Mouse (Mus musculus) midbrain, postnatal 0 days (tissue): ENCODE measurements around the gene Sntb2. TPM values are rescaled to one million over a fixed set of nuclear protein-coding genes. Genes with fewer than 3 reads are reported as not detected.

Source experiments
- ATAC-seq: fragments of 200-750 bp; cut with Nextera tagmentation; 2 replicates; pipeline ENCODE4 v1.8.0; 2017; ENCODE audit warnings: moderate number of reproducible peaks, mild to moderate bottlenecking, moderate TSS enrichment, moderate library complexity; ENCODE audit not compliant: low FRiP score
- DNase-seq: peaks from one replicate; pipeline ENCODE4 v3.0.0-alpha.2; 2015; ENCODE audit warnings: low spot score
- H3K27ac ChIP-seq: fragments of 300-500 bp; sonication (generic); 2 replicates; pipeline ENCODE4 v1.5.1; 2014; ENCODE audit warnings: low read depth, mild to moderate bottlenecking, low read length, mixed read lengths
- H3K27me3 ChIP-seq: fragments of 300-500 bp; sonication (generic); 2 replicates; pipeline ENCODE4 v1.6.1; 2014; ENCODE audit warnings: low read length, control low read depth, mixed read lengths; ENCODE audit not compliant: insufficient read depth
- H3K36me3 ChIP-seq: fragments of 300-500 bp; sonication (generic); 2 replicates; pipeline ENCODE4 v1.6.1; 2014; ENCODE audit warnings: low read length, control low read depth, mixed read lengths; ENCODE audit not compliant: insufficient read depth
- H3K4me1 ChIP-seq: fragments of 300-500 bp; sonication (generic); 2 replicates; pipeline ENCODE4 v1.6.1; 2014; ENCODE audit warnings: mild to moderate bottlenecking, control low read depth, antibody characterized with exemption, low read length, mixed read lengths; ENCODE audit not compliant: insufficient read depth
- H3K4me2 ChIP-seq: fragments of 300-500 bp; sonication (generic); 2 replicates; pipeline ENCODE4 v1.6.1; 2014; ENCODE audit warnings: low read depth, mild to moderate bottlenecking, low read length, mixed read lengths; ENCODE audit not compliant: poor library complexity, severe bottlenecking
- H3K4me3 ChIP-seq: fragments of 300-500 bp; sonication (generic); 2 replicates; pipeline ENCODE4 v1.5.1; 2014; ENCODE audit warnings: low read depth, mild to moderate bottlenecking, low read length, moderate library complexity
- H3K9ac ChIP-seq: fragments of 300-500 bp; sonication (generic); replicated peaks from 2 replicates; pipeline ENCODE4 v1.6.1; 2014; ENCODE audit warnings: mild to moderate bottlenecking, low read length, moderate library complexity, mixed read lengths; ENCODE audit not compliant: poor library complexity, severe bottlenecking
- H3K9me3 ChIP-seq: fragments of 300-500 bp; sonication (generic); 2 replicates; pipeline ENCODE4 v1.6.1; 2016; ENCODE audit warnings: low read length, control low read depth
- CTCF ChIP-seq: IDR thresholded peaks from 2 replicates; pipeline ENCODE4 v1.5.1; 2016; ENCODE audit warnings: antibody characterized with exemption, mild to moderate bottlenecking
- WGBS: fragments of 180-500 bp; shearing (Covaris S2); extraction: QIAGEN DNeasy Blood & Tissue Kit; methylation state at CpG from one replicate; pipeline ENCODE4 v1.1.7; 2014; 5-methylcytosine and 5-hydroxymethylcytosine counted together
- polyA plus RNA-seq: library from polyadenylated mRNA; unstranded; fragments of >200 nt; fragmentation: Nextera tagmentation; extraction: Ambion mirVana; gene quantifications from 2 replicates; pipeline ENCODE4 v1.2.1, GENCODE M21; 2015
- total RNA-seq: library from RNA; depleted of rRNA; stranded (reverse); fragments of >200 nt; gene quantifications from 2 replicates; pipeline ENCODE4 v1.2.3, GENCODE M21; 2014

Gene Sntb2
- total and polyA plus RNA-seq, 2 experiments from 2014 or later, result 3.3 to 7.1 TPM

DNA sequence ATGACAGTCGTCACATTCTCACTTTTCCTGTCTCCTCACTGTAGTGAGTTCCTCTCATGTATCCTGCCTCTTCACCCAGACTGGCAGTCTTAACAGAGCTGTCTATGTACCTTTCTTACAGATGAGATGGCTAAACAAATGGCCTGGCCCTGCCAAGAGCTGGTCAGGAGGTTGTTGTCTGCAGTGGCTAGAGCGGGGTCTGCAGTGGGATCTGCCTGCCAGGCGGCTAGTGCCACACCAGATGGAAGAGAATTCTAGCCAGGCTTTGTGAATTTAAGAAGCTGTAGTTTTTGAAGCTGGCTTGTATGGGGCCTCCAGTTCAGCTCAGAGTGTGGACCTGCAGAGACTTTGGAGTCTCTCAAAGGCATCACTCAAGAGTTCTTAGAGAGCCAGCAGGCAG lies 100.1 kb downstream of the Sntb2 start:
- H3K9me3 ChIP-seq, result no peaks in the 10 kb centered on the region
- no peak overlapping the region for H3K4me2 ChIP-seq
- DNase-seq (no peak), ATAC-seq (no peak)
- H3K27me3 ChIP-seq, result no peaks in the 10 kb centered on the region
- no peak overlapping the region for H3K27ac ChIP-seq
- peaks cover 7% of the 10 kb centered on the region for H3K4me1 ChIP-seq
- WGBS, result 94% methylated on average over 3 of the region's 3 CpGs
- no peak for TF ChIP-seq CTCF
- no peak overlapping the region for H3K4me3 ChIP-seq
- H3K36me3 ChIP-seq, result peaks cover 26% of the 10 kb centered on the region
- H3K9ac ChIP-seq, result no peak overlapping the region

DNA sequence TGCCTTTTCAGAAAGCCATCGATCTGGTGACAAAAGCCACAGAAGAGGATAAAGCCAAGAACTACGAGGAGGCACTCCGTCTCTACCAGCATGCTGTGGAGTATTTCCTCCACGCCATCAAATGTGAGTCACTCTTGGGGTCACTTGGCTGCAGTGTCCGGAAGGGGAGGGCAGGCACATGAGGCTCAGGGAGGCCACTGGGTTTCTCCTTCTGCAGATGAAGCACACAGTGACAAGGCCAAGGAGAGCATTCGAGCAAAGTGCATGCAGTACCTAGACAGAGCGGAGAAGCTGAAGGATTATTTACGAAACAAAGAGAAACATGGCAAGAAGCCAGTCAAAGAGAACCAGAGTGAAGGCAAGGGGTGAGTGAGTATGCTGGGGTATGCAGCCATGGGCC lies 101.1 kb downstream of the Sntb2 start:
- Histone ChIP-seq H3K27ac (no peak overlapping the region), H3K9ac (no peak overlapping the region), H3K9me3 (no peaks in the 10 kb centered on the region), H3K36me3 (peaks cover 29% of the 10 kb centered on the region), H3K4me1 (peaks cover 7% of the 10 kb centered on the region), H3K27me3 (no peaks in the 10 kb centered on the region), H3K4me2 (no peak overlapping the region), H3K4me3 (no peak overlapping the region)
- DNase-seq, result no peak
- no peak for ATAC-seq
- TF ChIP-seq CTCF, result no peak
- 83% methylated on average over 8 of the region's 8 CpGs for WGBS

DNA sequence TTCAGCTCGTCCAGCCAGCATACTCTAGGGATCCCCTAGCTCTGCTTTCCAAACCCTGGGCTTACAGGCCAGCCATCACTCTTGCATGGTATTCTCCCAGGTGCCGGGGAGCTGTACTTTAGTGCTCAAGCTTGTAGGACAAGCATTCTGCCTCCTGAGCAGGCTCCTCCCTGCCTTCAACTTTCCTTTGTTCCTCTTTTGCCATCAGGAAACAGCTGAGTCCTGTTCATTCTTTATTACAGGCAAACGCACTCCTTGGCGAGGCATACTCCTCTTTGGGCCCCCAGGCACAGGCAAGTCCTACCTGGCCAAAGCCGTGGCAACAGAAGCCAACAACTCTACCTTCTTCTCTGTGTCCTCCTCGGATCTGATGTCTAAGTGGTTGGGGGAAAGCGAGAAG lies 105.1 kb downstream of the Sntb2 start:
- H3K27ac ChIP-seq, result no peak overlapping the region
- no peak overlapping the region for H3K4me3 ChIP-seq
- no peak for ATAC-seq
- H3K9me3 ChIP-seq, result no peaks in the 10 kb centered on the region
- no peak for TF ChIP-seq CTCF
- no peaks in the 10 kb centered on the region for H3K4me1 ChIP-seq
- H3K27me3 ChIP-seq, result no peaks in the 10 kb centered on the region
- H3K9ac ChIP-seq, result no peak overlapping the region
- peaks cover 67% of the 10 kb centered on the region for H3K36me3 ChIP-seq
- H3K4me2 ChIP-seq, result no peak overlapping the region
- 86% methylated on average over 7 of the region's 7 CpGs for WGBS
- no peak for DNase-seq

DNA sequence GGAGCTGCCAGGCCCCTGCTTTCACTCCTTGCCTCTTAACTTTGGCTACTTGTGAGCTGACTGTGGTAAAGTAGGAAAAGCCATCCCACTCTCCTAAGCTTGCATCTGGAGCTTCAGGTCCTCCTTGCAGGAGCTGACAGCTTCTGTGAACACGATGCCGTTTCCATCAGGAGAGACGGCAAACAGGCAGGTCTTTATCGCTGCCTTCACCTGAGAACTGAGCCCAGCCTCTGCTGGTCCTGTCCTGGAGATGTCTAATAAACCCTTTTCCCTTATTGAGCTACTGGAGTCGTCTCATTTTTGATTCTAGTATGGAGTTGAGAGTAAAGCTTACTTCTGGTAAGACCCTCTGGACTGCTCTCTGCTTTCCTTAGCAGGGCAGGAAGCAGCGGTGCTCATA lies 109.9 kb downstream of the Sntb2 start:
- no peaks in the 10 kb centered on the region for H3K9me3 ChIP-seq
- H3K4me1 ChIP-seq, result peaks cover 2% of the 10 kb centered on the region; the same call in 1 of the 2 replicates
- H3K4me2 ChIP-seq, result no peak overlapping the region
- peaks cover 52% of the 10 kb centered on the region for H3K36me3 ChIP-seq
- TF ChIP-seq CTCF, result no peak
- no peak overlapping the region for H3K27ac ChIP-seq
- no peak overlapping the region for H3K4me3 ChIP-seq
- no peak for ATAC-seq
- 93% methylated on average over 6 of the region's 6 CpGs for WGBS
- no peaks in the 10 kb centered on the region for H3K27me3 ChIP-seq
- no peak overlapping the region for H3K9ac ChIP-seq
- DNase-seq, result no peak

DNA sequence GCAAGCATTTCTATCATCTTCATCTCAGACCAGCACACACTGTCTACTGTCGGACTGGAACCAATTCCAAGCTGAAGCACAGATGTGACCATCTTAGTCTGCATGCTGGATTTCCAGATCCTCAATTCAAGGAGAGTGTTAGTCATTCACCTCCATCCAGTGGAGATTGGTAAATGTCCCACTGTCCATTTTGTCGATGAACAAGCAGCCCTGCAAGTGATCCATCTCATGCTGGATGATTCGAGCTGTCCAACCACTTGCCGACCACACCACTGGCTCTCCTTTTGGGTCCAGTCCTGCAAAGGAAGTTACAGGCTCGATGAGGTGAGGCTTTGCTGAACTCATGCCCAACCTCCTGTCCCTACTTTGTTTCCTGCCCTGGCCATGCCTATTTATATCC lies 111.4 kb downstream of the Sntb2 start:
- H3K36me3 ChIP-seq, result peaks cover 47% of the 10 kb centered on the region
- no peak overlapping the region for H3K27ac ChIP-seq
- no peak overlapping the region for H3K9ac ChIP-seq
- no peak overlapping the region for H3K4me3 ChIP-seq
- no peak overlapping the region for H3K4me2 ChIP-seq
- WGBS, result 85% methylated on average over 5 of the region's 5 CpGs
- H3K9me3 ChIP-seq, result no peaks in the 10 kb centered on the region
- H3K27me3 ChIP-seq, result no peaks in the 10 kb centered on the region
- ATAC-seq, result no peak
- DNase-seq, result no peak
- no peak for TF ChIP-seq CTCF
- H3K4me1 ChIP-seq, result peaks cover 2% of the 10 kb centered on the region; the same call in 1 of the 2 replicates

DNA sequence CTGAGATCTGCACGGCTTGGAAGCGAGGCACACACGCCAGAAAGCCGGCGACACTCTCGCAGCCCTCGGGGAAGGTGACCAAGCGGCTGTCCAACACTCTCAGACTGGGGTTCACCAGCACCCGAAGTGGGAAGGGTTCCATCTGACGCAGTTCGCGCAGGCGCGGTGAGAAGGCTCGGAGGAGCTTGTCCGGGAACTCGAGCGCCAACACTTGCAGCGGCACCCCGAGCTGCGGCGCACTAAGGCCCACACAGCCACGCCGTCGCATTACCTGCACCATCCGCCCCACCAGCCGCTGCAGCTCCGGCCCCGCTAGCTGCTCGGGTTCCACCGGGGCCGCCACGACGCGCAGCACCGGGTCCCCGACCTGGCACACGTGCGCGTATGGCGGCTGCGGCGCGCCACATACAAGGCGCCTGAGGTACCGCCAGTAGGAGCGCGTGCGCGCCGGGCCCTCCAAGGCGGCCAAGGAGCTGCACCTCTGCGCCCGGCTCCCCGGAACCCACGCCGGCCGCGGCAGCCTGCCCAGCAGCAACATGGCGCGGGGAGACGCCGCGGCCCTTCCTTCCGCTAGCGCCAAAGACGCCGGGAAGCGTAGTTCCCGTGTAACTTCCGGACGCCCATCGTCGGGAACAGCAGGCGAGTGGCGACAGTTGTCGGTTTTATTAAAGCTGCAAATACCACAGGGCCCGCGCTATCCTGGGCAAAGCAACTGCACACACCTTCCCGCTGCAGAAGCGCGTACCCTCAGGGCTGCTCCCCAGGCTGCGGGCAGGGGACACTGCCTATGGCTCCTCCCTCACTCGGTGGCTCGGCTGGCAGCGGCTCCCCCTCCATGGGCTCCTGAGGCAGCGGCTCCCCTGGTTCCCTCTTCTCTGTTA lies 112.8 kb downstream of the Sntb2 start, which contains the start of gene Pdf:
Gene Pdf (minus strand): TSS at position 554 of the 881 bp plus-strand sequence.
- 2% methylated on average over 83 of the region's 87 CpGs for WGBS
- peaks cover 2% of the 10 kb centered on the region; the same call in 1 of the 2 replicates for H3K4me1 ChIP-seq
- peak; percentile 84 for ATAC-seq
- TF ChIP-seq CTCF, result no peak; the same call in 1 of the 2 replicates
- H3K27me3 ChIP-seq, result no peaks in the 10 kb centered on the region
- peak; percentile 86 for DNase-seq
- H3K9ac ChIP-seq, result peak within 1 kb of the TSS; percentile 79
- H3K36me3 ChIP-seq, result peaks cover 46% of the 10 kb centered on the region
- H3K4me2 ChIP-seq, result peak within 1 kb of the TSS; percentile 81
- H3K27ac ChIP-seq, result peak within 1 kb of the TSS; percentile 90
- peak within 1 kb of the TSS; percentile 77 for H3K4me3 ChIP-seq
- no peaks in the 10 kb centered on the region for H3K9me3 ChIP-seq
